Mouse (Mus musculus) heart, postnatal 10 days (tissue): ENCODE results near the gene Olfr1305. TPM values are rescaled to one million over a fixed set of nuclear protein-coding genes. Genes with fewer than 3 reads are reported as not detected.

Source experiments
- DNase-seq, 2 experiments: peaks; one replicate each; pipeline ENCODE4 v3.0.0; 2021
- intact Hi-C: fragments of 180-260 bp; cut with DNase I; formaldehyde crosslinking; loops from one replicate; pipeline ENCODE4 v1.15.1; 2025
- total RNA-seq, 2 experiments: library from RNA; stranded (reverse); gene quantifications; 2 replicates each; pipeline ENCODE4 v1.2.3; 2021

The Olfr1305 gene
- total RNA-seq = not detected

- intact Hi-C loops = no loop called here
Observed at GRCm38 (mm10) chr2:111877049-111877448, at the start of gene Olfr1305. Olfr1305 (minus strand) TSS chr2:111877149.

GRCm38 (mm10) chr2:111916171-111916570, 39.2 kb upstream of the Olfr1305 start, which contains the start of gene Olfr1306:
Olfr1306 (minus strand) TSS chr2:111916271.
- intact Hi-C loops = no loop called here
- no peak for DNase-seq

More at GRCm38 (mm10) chr2:111877049-111877448, at the start of gene Olfr1305:
- no peak for DNase-seq

GRCm38 (mm10) chr2:111820240-111820639, 56.7 kb downstream of the Olfr1305 start, which contains the start of gene Olfr1303:
Olfr1303 (minus strand) TSS chr2:111820340.
- intact Hi-C loops = no loop called here
- DNase-seq = no peak

Other genes with a start within 250 kb of the Olfr1305 start
- gene Olfr1298, start 227.9 kb downstream of the Olfr1305 start, total RNA-seq = not detected
- not detected for gene Olfr1299, start 215.7 kb downstream of the Olfr1305 start, total RNA-seq
- not detected for gene Olfr1301, start 126.1 kb downstream of the Olfr1305 start, total RNA-seq
- not detected for gene Olfr1302, start 99.7 kb downstream of the Olfr1305 start, total RNA-seq
- not detected for gene Olfr1303, start 56.8 kb downstream of the Olfr1305 start, total RNA-seq
- gene Olfr1306, start 39.1 kb upstream of the Olfr1305 start, total RNA-seq = not detected
- under 1 TPM in 1 of 2 experiments, not detected in 1; 0.02 TPM for gene Olfr1307, start 72.3 kb upstream of the Olfr1305 start, total RNA-seq
- gene Olfr1308, start 87.8 kb upstream of the Olfr1305 start, total RNA-seq = not detected
- gene Olfr1309, start 113.1 kb upstream of the Olfr1305 start, total RNA-seq = not detected
- gene Olfr1310, start 135.6 kb upstream of the Olfr1305 start, total RNA-seq = not detected
- not detected for gene Olfr1311, start 147.3 kb upstream of the Olfr1305 start, total RNA-seq
- gene Olfr1312, start 173.1 kb upstream of the Olfr1305 start, total RNA-seq = not detected
- not detected for gene Olfr1313, start 200.7 kb upstream of the Olfr1305 start, total RNA-seq
- gene Olfr1314, start 219.6 kb upstream of the Olfr1305 start, total RNA-seq = not detected
- gene Olfr1315-ps1, start 238.3 kb upstream of the Olfr1305 start, total RNA-seq = not detected